Mouse (Mus musculus) urinary bladder, adult 18-20 months (tissue): ENCODE data around the gene Atg10.
"Not testable (repeated sequence)": the region's sequence is repeated elsewhere in the genome, so short reads cannot be mapped to it uniquely, and the experiment has no call there.

Experiments used
- DNase-seq, 2 experiments: peaks; one replicate each; pipeline ENCODE4 v3.0.0; 2022; ENCODE audit warnings: low spot score in 2 of 2, mixed read lengths in 2 of 2

Gene Atg10

GRCm38 (mm10) chr13:90958894-90959293 lies 264.9 kb downstream of the Atg10 start:
- no peak for DNase-seq

GRCm38 (mm10) chr13:90939600-90939999 lies 284.2 kb downstream of the Atg10 start:
- DNase-seq = no peak

- DNase-seq = no peak
These were observed 284.6 kb downstream of the Atg10 start for GRCm38 (mm10) chr13:90939192-90939591.

GRCm38 (mm10) chr13:90935852-90936251 lies 287.9 kb downstream of the Atg10 start:
- no peak for DNase-seq

- no peak for DNase-seq
These were observed 290.5 kb downstream of the Atg10 start for GRCm38 (mm10) chr13:90933256-90933655.

GRCm38 (mm10) chr13:90929847-90930246 lies 293.9 kb downstream of the Atg10 start:
- peak; percentile 26 to 38 for DNase-seq

- DNase-seq = not testable (repeated sequence)
These were observed 295.5 kb downstream of the Atg10 start for GRCm38 (mm10) chr13:90928266-90928665.

- no peak for DNase-seq
These were observed 296.7 kb downstream of the Atg10 start for GRCm38 (mm10) chr13:90926938-90927633.

- no peak for DNase-seq
These were observed 297.5 kb downstream of the Atg10 start for GRCm38 (mm10) chr13:90926125-90926765.

GRCm38 (mm10) chr13:90925191-90925590 lies 298.6 kb downstream of the Atg10 start:
- DNase-seq = no peak

- no peak for DNase-seq
These were observed 299.7 kb downstream of the Atg10 start for GRCm38 (mm10) chr13:90924072-90924471.

- DNase-seq = not testable (repeated sequence)
These were observed 300.2 kb downstream of the Atg10 start for GRCm38 (mm10) chr13:90923617-90924016.

GRCm38 (mm10) chr13:90922751-90923612 lies 300.8 kb downstream of the Atg10 start, which contains the start of gene Rps23:
Gene Rps23, plus strand, starts transcription at chr13:90922958.
- peak; percentile 80 to 93 for DNase-seq

- DNase-seq = no peak
These were observed 309.0 kb downstream of the Atg10 start for GRCm38 (mm10) chr13:90914721-90915120.

GRCm38 (mm10) chr13:90913675-90914192 lies 310.0 kb downstream of the Atg10 start:
- no peak for DNase-seq

- no peak for DNase-seq
These were observed 310.8 kb downstream of the Atg10 start for GRCm38 (mm10) chr13:90912760-90913674.

GRCm38 (mm10) chr13:90907376-90907775 lies 316.4 kb downstream of the Atg10 start:
- no peak for DNase-seq

GRCm38 (mm10) chr13:90905176-90905575 lies 318.6 kb downstream of the Atg10 start, which contains the start of gene Atp6ap1l:
Gene Atp6ap1l, minus strand, starts transcription at chr13:90905355.
- no peak for DNase-seq

- DNase-seq = no peak
These were observed 326.9 kb downstream of the Atg10 start for GRCm38 (mm10) chr13:90896821-90897220.

- no peak for DNase-seq
These were observed 327.7 kb downstream of the Atg10 start for GRCm38 (mm10) chr13:90896098-90896497.

- no peak for DNase-seq
These were observed 328.9 kb downstream of the Atg10 start for GRCm38 (mm10) chr13:90894819-90895218.
